Mouse (Mus musculus): ENCODE measurements around the gene Fhad1.

The Fhad1 gene

DNA sequence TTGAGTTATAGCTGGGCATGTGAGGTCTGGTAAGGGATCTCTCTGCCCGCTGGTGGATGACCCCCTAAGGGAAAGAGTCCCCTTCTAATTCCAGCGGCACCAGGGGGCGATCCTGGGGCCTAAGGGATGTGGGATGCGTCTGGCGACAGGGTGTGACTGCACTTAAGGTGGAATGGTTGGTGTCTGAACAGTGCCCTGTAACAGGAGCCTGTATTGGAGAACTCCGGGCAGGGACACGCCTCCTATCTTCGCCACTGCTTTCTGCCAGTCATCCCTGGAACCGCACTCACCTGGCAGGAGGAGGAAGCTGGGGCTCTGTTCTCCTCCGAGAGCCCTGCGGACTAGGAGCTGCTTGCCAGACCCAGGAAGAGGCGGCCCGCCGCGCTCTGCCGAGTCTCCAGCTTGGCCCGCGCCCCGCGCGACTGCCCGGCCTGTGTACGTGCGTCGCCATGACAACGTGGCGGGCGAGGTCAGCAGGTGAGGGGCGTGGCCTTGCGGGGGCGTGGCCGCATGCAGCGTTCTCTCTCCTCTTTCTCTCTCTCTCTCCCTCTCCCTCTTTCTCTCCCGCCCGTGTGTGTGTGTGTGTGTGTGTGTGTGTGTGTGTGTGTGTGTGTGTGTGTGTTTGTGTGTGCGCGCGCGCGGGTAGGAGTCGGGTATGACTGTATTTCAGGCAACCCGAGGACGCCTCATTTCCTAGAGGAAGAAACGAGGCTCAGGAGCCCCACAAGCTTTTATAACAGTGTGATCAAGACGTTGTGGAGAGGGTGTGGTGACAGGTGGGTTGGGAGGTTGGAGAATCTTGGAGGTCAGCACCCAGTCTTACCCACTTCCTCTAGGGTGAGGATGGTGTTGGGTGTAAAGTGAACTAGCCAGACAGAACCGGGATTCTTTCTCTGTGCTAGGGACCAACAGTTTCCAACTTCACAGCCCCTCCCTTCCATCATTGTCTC, at the start of gene Fhad1:
Gene Fhad1 (minus strand): TSS at position 424 of the 950 bp plus-strand sequence.
- DNase-seq = peak; percentile 79

DNA sequence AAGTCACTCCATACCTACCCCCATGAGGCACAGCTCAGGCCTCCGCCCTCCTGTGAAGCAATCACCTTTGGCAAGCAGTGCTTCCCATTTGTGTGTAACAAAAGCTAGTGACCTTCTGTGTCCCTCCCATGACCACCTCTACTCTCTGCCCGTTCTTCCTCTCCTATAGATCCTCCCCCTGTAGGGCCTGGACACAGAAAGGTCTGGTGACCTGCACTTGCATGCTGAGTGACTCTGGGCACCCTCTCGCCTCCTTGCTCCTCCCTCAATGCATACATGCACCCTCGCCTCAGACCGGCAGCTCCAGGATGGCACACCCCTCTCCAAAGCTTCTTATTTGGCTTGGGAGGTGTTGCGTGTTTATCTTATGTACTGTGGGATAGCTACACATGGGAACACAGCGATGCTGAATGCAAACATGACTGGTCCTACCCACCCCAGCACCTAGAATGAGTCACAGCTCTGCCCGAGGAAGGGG, 48.2 kb upstream of the Fhad1 start:
- DNase-seq = no peak

DNA sequence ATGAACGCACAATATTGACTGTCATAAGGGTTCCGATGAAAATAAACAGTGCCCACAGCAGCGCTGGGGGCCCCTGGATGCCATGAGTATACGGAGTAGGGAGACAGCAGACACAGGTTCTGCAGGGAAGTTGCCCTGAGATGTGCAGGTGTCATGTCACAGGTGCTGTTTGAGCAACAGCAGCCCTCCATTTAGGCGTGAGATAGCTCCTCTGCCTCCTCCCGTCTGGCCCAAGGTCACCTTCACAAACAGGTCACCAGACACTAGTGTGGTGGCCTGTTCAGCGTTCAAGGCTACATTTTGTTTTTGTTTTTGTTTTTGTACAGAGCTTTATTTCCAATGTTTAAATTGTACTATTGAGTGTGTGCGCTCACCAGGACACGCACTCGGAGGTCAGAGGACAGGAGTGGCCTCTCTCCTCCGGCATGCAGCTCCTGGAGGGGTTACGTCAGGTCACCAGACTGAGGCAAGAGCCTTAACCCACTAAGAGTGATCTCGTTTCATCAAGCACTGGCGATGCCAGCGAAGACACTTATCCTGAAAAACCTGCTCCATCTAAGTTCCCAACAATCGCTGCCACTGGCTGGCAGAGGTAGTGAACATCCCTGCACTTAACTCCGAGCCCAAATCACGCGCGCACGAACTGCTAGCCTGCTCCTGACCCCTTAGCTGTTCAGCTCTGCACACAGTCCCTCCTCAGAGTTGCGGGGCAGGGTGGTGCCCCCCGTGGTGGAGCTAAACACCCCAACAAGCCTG, 46.8 kb upstream of the Fhad1 start:
- no peak for DNase-seq

DNA sequence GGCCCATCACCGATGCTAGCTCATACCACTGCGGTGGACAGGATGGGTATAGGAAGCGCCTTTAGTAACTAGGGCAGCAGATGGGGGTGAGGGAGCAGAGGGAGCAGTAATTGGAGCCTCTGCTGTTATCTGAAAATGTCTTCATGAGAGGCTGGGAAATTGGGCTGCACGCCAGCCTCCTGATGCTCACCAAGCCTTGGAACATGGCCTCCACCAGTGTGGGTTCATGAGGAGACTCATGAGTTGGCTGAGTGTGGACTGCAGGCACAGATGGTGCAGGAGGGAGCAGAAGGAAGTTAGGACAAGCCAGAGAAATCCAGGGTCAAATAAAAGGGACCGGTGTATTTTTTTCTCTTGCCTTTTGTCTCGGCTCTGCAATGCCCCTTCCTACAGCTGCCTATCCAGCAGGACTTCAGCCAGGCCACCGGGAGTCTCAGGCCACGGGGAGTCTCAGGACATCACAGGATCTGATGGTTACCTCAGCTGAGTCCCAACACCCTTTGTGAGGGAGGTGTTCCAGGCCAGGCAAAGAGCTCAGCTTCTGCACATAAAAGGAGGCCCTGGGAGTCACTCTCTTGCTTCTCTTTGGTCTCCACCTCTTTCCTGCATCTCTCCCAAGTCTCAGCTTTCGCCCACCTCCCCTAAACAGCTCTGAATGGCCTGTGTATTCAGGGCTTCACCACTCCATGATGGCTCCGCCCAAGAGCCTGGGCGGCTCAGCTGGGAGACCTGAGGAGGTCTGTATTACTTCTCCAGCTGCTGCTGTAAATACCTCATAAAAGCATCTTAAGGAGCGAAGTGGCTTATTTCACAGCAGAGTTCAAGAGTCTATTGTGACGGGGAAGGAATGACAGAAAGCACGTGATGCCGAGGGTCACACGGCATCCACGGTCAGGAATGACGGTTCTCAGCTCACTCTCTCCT, 45.8 kb upstream of the Fhad1 start:
- peak; percentile 95 for DNase-seq

DNA sequence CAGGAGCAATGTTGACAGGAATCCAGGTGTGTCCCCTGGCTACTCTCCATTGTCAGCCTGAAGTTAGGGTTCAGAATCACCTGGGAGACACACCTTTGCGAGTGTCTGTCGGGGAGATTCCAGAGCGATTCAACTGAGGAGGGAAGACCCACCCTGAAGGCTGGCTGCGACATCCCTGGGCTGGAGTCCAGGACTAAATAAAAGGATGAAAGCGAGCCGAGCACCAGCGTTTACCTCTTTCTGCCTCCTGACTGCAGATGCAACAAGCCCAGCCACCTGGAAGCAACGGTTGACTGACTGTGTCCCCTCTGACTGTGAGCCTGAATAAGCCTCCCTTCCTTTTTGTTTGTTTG, 44.9 kb upstream of the Fhad1 start:
- no peak for DNase-seq

DNA sequence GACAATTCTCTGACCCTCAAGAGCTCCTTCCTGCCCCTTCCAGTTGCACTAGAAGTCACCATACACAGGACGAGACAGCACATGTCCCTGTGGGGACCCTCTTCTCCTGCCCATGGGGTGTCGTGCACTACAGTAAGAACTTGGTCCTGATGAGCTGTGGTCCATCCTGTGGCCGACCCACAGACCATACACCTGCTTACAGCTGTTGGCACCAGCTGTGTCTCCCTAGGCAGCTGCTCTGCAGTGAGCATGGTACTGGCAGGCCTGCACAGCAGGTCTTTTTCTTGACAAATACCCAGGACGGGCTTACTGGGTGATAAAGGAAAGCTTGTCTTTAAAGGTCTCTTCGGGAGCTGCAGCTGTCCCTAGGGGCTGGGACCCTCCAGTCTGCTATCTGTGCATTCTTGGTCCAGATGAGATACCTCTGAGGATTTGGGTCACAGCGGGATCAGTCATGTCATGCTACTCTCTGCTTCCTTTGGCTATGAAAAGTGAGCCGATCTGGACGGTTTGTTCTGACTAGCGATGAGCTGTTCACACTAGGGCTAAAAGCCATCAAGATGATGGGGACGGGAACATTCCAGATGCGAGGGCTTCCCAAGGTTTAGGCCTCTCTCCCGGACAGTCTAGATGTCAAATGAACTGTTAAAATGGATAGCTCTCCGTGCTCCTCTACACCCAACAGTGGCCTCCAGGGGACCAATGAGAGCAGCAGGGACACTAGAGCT, 44.4 kb upstream of the Fhad1 start:
- DNase-seq = no peak

DNA sequence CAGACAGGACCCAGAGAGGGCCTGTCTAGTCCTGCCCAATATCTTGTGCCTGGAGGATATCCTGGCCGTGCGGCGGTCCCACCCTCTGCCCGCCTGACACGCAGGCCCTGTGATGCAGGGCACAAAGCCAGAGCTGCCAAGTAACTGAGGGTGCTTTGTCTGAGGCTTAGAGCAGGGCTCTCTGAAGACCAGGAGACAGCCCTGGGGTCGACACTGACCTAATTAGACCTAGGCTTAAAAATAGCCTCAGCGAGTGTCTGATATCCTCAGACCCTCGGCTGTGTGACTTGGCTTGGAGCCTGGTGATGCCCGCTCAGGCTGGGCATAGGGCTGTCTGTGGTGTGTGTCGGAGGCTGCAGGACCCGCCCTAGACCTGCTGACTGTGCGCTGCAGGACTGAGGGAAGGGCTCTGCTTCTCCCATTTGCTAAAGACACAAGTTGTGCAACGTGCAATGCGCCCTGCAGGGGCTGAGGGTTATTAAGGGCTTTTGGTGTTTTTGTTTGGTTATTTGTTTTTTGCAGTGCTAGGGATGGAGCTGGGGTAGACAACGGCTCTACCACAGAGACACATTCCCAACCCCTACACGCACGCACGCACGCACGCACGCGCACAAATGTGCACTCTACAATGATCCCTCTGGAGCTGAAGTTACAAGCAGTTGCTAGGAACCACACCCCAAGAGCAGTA, 42.8 kb upstream of the Fhad1 start:
- DNase-seq = no peak

DNA sequence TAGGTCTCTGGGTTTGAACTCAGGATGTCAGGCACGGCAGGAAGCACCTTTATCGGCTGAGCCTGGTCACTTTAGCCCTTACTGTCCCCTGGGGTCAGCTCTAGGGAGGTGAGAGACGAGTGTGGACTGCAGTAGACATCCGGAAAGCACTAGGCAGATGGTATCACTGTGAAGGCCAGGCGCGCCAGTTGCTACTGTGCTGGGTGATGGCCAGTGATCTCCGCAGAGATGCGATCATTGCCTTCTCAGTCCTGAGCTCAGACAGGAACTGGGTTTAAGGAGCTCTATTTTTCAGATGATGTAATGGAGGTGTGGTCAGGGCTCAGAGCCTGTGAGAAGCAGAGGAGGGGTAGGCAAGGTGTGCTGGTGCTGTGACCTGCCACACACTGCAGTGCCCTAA, 40.7 kb upstream of the Fhad1 start:
- DNase-seq = peak; percentile 79

DNA sequence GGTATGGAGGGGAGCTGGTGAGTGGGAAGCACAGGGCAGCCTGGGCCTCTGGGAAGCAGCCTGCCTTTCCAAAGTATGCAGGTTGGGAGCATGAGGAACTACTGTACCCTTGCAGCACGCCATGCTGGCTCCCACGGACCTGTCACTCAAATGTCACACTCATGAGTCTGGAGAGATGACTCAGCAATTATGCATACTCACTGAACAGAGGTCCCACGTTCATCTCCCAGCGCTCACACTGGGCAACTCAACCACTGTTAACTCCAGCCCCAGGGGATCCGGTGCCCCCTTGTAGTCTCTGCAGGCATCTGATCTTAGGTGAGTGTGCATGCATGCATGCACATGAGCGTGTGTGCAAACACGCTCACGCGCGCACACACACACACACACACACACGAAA, 39.7 kb upstream of the Fhad1 start:
- no peak for DNase-seq

DNA sequence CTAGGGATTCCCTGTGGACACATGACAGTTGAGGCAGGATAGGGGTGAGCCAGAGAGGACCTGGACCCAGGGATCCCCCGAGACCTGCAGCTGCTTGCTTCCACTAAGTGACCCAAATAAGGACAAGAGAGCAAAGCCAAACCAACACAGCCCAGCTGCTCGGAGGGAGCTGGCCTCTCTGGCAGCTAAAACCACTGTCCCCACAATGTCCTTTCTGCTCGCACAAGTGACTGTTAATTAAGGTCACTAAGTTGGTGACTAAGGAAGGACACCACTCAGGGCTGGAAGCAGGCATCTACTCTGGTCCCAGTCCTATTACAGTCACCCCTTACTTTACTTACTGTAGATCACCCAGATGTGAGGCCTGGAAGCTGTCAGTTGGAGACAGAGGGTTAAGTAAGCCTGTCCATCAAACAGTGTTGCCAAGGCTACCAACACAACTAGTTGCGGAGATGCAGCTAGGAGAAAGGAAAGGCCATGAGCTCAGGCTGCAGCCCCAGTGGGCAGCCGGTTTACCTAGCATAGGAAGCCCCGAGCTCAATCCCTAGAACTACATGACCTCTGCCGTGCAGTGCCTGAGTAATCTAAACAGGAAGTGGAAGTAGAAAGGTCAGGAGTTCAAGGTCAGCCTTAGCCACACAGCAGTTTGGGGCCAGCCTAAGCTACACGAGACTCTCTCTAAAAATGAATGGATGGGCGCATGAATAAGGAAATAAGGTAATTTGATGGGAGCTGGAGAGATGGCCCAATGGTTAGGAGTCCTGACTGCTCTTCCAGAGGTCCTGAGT, 39.0 kb upstream of the Fhad1 start:
- no peak for DNase-seq

DNA sequence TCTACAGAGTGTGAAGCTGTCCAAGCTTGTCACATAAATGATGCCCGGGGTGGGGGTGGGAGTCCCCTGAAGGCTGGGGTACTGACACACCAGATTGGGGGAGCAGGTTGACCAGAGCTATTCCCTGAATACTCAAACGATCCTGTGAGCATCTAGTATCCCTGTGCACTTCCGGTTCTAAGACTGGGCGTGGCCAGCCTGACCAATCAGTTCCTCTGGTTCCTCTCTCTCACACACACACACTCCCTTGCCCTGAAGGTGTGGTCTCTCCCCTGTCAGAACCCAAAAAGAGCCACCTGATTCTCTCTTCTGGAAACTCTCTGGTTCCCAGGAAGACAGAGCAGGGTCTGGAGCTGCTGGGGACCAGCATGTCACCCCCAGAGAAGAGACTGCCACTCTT, 38.4 kb upstream of the Fhad1 start:
- no peak for DNase-seq

DNA sequence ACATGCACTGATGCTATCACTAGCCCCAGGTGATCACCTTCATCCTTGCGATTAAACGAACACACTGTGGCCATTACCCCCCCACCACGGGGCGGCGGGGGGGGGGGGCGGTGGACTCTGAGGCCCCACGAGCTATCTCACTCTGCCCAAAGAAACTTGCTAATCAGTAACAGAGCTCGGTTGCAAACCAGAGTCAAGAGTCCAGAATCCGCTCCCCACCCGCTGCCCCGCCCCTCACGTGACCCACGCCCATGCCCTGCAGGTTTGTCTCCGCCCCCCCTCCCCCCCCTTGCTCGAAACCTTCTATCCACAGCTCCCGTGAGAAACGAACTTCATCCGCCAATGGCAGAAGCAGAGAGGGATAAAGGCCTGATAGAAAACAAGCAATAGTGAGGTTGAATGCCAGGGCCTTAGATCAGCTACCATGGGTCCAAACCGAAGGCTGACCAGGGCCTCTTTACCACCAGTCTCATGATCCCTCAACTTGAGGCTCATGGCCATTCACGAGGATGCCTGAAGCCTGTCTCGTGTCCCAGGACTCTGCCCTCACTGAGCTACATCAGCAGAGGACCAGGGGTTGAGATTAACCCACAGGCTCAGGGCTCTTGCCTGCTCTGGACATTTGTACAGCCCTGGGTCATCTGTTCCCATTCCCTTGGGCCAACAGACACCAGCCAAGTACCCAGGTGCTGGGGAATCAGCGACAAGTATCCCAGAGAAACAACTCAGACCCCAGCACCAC, 37.7 kb upstream of the Fhad1 start:
- DNase-seq = peak; percentile 4

DNA sequence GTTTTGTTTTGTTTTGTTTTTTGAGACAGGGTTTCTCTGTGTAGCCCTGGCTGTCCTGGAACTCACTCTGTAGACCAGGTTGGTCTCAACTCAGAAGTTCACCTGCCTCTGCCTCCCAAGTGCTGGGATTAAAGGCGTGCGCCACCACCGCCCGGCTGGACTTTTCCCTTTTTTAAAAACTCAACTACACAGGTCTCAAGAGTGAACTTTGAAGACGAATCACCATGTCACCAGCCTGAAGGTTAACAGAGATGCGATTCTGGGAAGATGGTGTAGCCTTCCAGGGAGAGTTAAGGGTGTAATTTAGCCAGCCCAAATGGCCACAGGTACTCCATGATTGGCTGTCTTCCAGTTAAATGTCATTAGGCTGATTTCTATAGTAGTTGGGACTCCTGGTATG, 37.0 kb upstream of the Fhad1 start:
- DNase-seq = peak; percentile 13

DNA sequence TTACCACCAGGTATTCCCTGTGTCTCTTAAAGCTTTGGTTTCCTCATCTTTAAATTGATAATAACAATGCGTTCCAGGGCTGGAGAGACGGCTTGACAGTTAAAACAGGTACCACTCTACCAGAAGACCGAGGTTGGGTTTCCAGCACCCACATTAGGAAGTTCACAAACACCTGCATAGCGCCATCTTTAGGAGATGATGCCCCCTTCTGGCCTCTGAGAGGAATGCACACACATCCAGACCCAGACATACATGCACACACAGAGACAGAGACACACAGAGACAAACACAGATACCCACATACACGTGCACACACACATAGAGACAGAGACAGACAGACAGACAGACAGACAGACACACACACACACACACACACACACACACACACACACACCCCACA, 35.1 kb upstream of the Fhad1 start:
- no peak for DNase-seq

DNA sequence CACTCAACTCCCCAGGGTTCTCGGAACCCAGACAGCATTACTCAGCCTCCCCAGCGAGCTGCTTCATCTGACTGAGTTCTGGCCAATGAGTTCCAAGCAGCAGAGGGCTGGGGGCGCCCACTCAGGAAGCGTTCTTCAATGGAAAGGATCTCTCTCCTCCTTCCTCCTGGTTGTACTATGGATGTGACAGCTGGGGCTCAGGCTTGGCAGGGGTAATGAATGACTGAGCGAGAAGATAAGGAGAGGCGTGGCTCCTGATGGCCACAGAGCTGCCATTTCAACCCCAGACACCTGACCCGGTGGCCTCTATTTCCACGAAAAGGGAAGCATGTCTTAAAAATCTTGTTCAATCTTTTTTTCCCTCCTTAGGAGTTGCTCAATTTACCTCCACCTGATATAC, 33.5 kb upstream of the Fhad1 start:
- no peak for DNase-seq

DNA sequence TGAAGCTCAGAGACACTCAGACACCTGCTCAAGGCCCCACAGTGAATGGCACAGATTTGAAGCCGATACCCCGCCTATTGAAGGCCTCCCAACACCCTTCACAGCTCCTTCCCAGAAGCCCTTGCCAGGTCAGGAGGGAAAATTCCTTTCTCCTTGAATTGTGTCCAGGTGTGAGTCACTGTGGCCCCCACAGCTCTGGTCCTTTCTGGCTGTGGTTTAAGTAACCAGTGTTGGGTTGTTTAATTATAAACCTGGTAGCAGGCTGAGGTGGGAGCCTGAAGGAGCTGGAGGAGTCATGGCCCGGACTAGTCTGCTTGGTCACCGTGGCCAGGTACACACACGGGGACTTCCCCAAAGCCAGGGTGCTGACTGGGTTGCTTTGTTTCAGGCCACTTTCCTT, 32.1 kb upstream of the Fhad1 start:
- no peak for DNase-seq

DNA sequence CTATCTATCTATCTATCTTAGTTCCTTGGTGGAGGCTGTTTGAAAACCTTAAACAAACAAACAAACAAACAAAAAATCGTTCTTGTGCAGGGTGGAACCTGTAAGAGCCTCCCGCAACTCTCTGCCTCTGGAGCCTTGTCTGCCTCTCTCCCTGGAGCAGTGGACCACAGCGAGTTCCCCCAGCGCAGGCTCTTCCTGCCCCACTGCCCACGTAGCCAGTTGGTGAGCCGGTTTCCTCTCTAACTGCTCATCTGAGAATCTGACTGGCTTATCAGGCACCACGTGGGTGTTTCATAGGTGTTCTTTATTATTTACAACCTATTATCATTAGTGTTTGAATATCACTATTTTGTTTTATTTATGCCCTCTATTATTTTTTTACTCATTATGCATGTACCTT, 31.6 kb upstream of the Fhad1 start:
- no peak for DNase-seq

DNA sequence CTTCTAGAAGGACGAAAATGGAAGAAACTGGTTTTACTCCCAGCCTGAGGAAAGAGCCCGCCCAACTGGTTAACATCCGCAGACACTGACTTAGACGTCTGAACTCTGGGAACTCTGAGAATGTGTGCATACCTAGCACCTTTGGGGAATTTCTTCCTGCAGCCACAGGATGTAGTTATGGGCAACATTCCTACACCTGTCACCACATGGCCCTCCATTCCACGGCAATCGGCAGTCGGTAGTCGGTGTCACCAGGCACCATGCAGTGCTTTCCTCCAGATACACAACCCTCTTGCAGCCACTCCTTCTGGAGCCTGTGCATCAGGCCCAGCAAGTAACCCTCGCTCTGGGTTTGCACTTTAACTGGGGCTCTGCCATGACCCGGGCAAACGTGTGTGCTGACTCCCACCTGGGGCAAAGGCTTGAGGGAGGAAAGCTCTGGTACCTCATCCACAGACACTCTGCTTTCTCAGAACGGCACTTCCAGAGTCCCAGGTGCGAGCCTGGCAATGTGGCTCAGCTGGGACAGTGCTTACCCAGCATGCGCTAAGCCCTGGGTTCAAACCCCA, 30.8 kb upstream of the Fhad1 start:
- no peak for DNase-seq

DNA sequence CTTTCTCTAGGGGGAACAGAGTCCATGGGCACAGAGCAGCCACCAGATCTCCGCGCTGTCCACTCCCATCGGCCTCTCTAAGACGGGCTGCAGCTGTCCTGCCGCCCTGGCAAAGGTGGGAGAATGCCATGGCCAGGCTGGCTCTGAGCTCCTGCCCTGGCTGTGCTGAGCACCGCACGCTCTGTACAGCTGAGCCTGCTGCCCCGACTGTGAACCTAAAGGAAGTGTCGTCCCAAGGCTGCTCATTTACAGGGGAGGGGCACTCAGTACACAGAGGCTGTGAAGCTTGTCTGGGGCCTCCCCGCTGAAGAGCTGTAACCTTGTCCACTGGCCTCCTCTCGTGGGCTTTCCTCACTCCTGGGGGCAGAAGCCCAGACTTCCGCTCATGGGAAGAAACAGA, 29.6 kb upstream of the Fhad1 start:
- no peak for DNase-seq

Data from cerebellum, adult 11 months (tissue).